Mouse (Mus musculus): ENCODE measurements around the gene Cfap74. TPM values are rescaled to one million over a fixed set of nuclear protein-coding genes. Genes with fewer than 3 reads are reported as not detected.
A peak's percentile ranks its signal among the peaks of the same experiment; 100 is the strongest.

The Cfap74 gene
- total RNA-seq (2021) = 1 to 10 TPM; 1.1 to 1.3 TPM
- long read RNA-seq, experiment 1 = 0 reads
- long read RNA-seq, experiment 2, partial matches to known transcripts = 1 of 1 reads
- long read RNA-seq, experiment 2, other reads (novel, unspliced or antisense) = 0 of 1 reads

DNA sequence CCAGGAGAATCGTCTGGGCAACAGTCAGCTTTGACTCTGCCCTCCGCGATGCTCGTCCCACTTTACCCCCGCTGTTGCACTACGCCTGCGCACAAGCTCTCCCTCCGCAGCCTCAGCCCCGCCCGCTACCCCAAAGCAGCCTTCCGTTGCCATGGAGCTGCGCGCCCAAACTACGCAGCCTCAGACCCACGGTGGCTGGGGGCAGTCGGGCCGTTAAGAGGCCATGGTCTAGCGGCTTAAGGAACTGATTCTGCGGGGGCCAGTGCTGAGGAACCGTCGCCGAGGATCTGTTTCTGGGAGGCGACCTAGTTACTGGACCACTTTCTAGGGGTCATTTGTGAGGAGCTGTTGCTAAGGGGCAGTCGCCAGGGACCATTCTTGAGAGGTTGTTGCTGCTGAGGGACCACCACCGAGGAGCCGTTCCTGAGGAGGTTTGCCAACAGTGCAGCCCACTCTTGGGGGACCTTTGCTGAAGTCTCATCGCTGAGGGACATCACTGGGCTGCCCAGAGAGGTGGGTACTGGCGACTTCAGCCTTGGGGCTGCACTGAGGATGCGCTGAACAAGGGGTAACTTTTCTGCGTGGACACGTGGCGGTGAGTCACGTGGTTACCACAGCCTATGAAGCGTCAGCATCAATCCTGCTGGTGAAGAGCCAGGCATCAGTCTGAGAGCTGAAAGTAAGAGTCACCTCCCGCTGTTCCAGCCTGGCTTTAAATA lies at the start of gene Cfap74:
Cfap74 (plus strand) TSS at position 133 of the 719 bp plus-strand sequence.
- peak; percentile 10 to 33 for DNase-seq (ENCODE audit: low spot score in 2 of 2)

DNA sequence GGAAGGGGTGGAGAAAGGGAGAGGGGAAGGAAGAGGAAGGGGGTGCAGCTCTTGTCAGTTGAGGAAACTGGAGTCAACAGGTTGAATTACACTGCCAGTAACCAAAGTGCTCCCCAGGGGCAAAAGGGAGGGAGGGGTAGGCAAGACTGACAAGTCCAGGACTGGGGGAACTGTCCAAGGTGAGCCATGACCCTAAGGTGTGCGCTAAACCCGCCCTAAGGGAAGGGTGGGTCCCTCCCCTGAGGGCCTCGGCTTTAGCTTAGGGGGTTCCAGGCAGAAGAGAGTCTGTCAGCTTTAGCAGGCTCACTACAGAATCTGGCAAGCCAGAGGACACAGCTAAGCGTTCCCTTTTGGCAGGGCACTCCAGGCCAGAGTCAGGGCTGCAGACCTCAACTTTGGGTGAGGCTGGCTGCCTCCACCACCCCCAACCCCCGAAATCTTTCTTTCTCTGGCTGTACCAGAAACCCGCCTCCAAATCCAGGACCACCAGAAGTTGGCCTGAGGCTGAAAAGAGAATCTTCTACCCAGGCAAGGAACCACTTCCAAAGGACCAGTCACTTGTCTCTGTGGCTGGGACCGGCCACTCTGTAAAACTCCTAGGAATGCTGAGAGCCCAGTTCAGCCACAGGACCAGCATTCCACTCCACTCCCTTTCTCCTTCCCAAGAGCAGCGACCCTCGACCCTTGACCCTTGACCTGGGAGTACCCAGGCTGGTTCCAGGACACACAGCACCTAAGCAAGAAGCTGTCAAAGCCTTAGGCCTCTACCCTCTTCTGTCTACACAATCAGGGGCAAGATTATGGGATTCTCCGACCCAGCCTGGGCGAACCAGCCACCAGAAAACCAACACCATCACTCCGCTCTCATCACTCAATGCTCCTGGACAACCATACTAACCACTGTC lies 49.2 kb upstream of the Cfap74 start:
- no peak for DNase-seq (ENCODE audit: low spot score in 2 of 2)

DNA sequence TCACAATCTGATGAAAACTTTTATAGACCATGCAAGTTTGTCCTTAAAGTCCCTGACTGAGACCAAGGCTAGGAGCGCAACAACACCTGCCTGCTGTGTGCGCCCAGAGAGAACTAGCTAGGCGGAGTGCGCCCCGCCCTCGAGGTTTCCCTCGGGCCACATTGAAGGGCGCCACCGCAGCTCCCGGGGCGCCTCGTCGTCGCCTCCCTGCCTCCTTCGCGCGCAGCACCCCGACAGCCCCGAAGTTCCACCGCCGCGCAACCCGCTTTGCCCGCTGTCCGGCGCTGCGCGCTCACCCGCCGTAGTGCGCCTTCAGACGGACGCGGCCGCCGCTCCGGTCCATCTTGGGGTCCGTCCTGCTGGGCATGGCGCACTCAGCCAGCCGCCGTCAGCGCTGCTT lies 48.1 kb upstream of the Cfap74 start:
- no peak for DNase-seq (ENCODE audit: low spot score in 2 of 2)

DNA sequence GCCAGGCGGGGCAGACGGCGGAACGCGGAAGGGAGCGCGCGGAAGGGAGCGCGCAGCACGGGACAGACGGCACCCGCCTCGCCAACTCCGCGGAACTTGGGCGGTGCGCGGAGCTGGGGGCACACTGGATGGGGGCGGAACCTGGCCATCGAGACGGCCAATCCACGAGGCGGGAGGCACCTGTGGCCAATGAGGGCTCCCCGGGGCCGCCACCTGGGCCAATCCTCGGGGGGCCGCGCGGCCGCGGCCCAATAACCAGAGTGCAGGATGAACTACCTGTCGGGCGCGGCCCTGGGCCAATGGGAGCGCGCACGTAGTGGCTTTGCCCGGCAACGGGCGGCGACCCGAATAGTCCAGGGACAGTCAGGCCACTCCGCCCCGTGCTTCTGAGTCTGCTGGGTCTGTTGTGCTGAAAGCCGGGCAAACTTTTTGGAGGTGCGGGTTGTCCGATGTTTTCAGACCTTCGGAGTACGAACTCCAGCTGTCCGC lies 47.6 kb upstream of the Cfap74 start, which contains the start of gene Prkcz:
Prkcz (minus strand) TSS at position 59 of the 489 bp plus-strand sequence.
- DNase-seq (ENCODE audit: low spot score in 2 of 2) = peak in 1 of 2 experiments; percentile 40

DNA sequence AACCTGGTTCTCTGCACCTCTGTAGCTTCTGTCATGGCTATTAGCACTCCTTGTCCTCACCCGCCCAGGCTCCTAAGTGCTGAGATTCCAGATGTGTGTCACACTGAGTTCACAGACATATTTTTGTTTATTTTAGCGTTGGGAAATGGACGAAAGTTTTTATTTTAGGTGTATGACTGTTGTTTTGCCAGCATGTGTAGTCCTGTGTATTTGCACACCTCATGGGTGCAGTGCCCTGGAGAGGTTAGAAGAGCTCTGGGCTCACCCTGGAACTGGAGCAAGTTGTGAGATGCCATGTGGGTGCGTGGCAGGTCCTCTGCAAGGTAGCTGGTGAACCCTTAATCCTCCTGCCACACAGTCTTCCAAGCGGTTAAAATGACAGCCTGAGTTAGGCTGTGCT lies 46.5 kb upstream of the Cfap74 start:
- DNase-seq (ENCODE audit: low spot score in 2 of 2) = no peak

DNA sequence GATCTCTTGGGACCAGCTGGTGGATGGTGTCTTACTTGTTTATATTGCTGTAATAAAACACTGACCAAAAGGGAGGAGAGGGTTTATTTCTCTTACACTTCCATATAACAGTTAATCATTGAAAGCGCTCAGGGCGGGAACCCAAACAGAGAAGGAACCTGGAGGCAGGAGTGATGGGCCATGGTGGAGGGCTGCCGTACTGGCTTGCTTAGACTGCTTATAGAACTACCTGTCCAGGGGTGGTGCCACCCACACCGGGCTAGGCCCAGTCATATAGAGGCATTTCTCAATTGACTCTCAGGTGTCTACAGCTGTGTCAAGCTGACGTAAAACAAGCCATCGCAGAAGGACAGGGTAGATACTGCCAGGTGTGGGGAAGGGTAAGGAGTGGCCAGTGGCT lies 42.2 kb upstream of the Cfap74 start:
- no peak for DNase-seq (ENCODE audit: low spot score in 2 of 2)

DNA sequence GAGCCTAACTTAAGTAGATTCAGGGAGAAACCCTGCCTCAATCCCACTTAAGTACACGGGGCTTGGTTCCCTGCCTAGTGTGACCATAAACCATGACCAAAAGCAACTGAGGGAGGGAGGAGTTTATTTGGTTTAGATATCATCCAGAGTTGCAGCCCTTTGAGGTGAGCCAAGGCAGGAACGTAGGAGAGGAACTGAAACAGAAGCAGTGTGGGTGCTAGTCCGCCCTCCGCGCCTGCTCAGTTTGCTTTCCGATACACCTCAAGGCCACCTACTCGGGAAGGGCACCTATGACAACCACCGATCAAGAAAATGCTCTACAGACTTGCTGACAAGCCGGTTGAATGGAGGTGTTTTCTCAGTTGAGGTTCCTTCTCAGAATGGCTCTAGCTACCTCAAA lies 41.3 kb upstream of the Cfap74 start:
- DNase-seq (ENCODE audit: low spot score in 2 of 2) = no peak

DNA sequence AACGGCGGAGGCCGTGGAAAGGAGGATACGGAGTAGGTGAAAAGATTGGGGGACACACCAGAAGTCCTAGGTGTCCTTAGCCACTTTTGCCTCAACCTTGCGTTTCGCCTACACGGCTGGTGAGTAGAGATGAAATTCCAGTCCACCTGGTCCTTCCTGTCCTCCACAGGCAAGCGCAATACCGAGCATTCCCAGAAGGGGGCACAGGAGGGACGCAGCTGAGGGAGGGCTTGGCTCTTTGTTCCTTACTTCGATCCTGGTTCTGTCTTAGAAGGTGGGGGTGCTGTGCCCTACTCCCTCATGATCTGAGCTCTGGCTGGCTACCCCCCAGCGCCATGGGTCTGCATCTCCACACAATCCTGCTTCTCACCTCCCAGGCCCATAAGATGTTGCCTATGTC lies 40.3 kb upstream of the Cfap74 start:
- DNase-seq (ENCODE audit: low spot score in 2 of 2) = peak; percentile 69 to 70

DNA sequence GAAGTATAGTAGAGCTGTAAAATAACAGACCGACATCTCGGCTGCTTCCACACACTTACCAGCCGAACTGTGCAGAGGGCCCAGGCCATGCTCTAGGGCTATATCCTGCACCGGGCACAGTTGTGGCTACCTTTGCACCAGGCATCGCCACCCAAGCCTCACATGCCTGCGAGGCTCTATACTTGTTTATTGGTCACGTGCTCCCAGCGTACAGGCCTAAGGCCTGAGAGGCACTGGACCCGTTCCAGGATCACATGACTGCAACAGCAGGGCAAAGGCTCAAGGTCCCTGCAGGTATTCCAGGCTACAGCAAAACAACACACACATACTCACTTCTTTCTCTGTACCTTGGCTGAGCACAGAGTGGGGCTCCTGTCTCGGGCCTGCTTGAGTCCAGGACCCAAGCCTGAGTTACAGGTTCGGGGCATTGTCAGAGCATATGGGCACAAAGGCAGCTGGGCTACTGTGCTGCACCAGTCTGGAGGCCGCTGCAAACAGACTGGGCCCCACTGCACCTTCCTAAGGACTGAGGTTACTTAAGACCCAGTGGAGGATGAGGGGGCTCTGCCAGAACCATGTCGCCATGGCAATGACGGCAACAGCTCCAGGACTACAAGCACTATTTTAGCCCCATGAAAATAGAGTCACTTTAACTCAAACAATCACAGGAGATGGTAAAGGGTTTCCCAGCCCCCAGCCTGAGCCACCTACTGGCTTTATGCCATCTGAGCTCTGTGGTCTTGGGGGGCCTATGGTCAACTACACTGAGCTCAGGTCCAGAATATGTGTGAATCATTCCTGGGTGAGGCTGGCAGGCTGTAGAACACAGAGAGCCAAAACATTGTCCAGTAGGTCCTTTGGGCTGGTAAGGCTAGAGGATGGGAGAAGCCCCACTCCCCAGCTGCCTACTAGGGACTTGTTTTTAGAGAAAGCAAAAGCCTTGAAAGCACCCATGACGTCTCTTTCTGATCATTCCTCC lies 38.0 kb upstream of the Cfap74 start:
- no peak for DNase-seq (ENCODE audit: low spot score in 2 of 2)

DNA sequence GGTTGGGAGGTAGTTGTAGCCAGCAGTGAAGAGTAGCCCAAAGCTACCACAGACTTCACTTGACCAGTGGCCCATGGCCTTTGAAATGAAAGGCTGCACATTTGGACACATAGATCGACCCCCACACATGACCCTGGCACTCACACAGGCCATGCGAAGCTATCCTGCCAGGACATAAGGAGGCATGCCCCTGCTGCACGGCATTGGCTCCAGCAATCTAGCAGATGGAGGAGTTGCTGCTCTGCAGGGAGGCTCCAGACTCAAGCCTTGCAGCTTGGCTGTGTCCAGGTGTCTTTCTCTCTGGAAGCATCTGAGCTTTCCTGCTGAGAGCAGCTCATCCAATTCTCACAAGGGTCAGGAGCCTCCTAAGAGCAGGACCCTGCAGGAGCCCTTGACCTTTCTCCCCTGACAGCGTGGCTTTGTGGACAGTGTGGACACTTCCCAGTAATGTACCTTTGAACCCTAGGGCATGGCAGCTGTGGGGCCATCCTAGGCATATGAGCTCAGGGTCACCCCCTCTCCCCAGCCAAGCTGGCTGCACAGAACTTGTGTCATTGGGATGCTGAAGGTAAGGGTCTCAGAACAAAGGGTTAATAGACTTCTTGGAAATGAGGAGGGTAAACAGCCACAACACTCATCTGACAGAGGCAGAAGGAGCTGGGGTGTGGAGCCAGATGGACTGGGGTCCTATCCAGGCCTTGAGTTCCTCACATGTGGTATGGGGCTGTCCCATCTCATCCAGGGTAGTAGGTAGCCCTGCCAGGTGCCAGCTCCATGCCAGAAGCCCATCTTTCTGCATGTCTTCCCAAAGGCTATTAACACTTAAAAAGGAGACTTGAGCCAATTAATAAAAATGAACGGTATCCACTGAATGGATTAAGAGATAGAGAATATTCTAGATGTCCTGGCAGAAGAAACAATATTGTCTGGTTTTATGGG lies 36.9 kb upstream of the Cfap74 start:
- DNase-seq (ENCODE audit: low spot score in 2 of 2) = no peak

DNA sequence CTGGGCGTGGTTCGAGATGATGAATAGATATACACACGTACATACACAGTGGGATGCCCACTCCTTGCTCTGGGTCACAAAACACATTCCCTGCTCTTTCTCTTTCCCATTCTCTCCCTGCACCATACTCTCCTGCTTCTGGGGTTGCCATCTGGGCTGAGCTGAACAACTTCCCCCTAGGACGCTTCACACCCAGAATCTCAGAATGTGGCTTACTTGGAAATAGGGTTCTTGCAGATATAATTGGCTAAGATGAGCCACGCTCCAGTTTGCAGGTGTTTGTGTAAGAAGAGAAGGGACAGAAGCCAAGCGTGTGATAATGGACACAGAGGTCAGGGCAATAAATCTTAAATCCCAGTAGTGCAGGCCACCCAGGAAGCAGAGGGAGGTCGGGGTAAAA lies 27.0 kb upstream of the Cfap74 start:
- no peak for DNase-seq (ENCODE audit: low spot score in 2 of 2)

DNA sequence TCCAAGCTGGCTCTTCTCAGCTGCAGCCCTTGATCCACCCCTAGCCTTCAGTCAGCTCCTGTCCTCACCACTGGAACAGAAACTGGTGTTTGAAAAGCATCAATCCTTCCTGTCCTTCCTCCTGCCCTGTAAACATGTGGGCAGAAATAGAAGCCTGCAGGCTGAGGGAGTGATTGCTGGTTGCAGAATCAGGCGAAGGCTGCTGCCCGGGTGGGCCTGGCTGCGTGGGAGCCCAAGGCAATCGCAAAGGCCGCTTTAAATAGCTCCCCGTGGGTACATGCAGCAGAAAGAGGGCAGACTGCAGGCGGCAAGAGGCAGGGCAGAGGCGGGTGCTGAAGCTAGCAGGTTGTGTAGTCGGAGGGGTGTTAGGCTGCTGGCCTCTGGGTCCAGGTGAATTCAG lies 26.2 kb upstream of the Cfap74 start:
- DNase-seq (ENCODE audit: low spot score in 2 of 2) = no peak

DNA sequence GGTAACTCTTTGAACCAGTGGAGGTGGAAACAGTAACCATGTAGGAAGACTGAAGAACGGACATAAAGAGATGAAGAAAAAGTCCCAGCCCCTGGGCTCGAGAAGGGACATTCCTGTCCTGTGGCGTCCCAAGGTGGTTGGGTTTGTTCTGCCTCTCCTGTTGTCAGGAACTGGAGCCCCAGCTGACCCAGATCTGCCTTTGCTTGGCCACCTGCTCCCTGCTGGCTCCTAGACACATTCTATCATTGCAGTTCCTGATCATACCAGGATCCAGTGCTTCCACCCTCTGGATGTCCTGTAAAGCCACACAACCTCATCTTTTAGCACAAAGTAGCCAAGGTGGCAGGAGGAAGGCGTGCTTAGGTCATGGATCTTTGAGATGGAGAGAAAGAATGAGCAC lies 25.7 kb upstream of the Cfap74 start:
- DNase-seq (ENCODE audit: low spot score in 2 of 2) = no peak

DNA sequence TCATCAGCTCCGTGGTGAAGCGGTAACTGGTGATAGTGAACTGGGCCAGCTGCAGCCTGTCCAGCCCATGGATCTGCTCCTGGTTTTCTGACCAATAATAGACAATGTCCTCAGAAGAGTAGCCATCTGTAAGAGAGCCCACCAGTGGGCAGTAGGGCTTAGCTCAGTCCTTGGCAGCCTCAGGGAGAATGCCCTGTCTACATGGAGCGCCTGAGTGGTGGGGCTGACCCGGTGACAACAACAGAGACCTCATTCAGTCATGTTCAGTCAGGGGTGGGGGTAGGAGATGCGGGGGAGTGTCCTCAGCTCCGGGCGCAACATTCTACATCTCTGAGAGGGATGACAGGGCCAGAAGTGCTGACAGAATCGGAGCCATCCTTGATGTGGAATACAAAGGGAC lies 21.8 kb upstream of the Cfap74 start:
- no peak for DNase-seq (ENCODE audit: low spot score in 2 of 2)

DNA sequence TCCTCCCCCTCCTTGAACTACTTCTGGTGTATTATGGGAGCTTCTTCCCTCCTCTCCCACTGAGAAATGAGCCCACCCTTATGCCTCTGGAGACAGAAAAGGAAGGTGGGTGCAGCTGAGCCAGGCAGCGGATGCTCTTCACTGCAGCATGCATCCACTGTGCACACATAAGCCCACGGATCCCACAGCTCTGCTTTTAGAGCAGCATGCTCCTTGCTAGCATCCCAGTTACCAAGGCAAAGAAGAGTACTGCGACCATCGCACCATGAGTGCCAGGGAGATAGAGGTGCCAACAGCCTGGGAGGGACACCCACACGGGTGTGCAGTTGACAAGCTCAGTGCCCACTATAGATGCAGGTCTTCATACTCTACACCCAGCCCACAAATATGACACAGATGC lies 13.5 kb upstream of the Cfap74 start:
- no peak for DNase-seq (ENCODE audit: low spot score in 2 of 2)

DNA sequence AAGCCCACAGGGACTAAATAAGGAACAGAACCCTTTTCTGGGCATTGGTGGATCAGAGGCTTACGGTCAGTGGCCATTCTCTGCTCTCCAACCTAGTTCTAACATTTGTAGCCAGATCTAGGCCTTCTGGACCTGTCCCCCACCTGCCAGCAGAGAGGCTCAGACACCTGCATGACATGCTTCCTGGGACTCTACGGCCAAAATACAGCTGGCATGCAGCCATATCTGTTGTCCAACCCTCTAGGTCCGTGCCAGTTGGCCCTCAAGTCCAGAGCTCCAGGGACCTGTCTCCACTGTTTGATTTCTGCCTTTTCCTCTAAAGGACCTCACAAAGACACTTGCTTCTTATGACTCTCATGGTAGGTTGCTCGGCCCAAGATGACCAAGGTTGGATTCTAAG lies 12.2 kb upstream of the Cfap74 start:
- DNase-seq (ENCODE audit: low spot score in 2 of 2) = no peak

DNA sequence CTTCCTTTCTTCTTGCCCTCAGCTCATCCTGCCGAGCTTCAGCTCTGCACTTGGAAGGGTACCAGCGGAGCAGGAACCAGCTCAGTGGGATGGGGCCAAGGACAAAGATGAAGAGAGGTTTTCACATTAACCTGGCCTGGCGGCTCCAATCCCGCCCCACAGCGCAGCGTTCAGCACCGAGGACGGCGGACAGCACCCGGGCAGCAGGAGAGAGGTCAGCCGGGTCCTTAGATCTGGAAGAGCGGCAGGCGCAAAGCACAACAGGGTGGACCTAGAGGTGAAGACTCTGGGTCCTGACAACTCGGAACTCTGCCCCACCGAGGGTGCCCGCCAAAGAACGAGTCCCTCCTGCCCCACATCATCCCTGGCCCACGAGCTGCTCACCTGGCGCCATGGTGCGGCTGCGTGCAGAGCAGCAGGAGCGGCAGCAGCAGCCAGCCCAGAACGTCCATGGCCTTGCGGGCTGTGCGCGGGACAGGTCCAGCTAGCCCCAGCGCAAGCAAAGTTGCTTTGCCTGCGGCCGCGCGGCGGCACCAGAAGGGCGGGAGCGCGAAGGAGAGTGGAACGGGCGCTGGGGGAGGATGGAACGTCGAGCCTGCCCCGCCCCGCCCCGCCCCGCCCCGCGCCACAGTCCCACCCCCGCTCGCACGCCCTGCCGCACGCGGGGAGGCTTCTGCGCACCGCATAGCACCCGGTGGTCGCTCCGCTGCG lies 11.3 kb upstream of the Cfap74 start, which contains the start of gene Gabrd:
Gabrd (minus strand) TSS at position 602 of the 711 bp plus-strand sequence.
- DNase-seq (ENCODE audit: low spot score in 2 of 2) = peak; percentile 33 to 39

DNA sequence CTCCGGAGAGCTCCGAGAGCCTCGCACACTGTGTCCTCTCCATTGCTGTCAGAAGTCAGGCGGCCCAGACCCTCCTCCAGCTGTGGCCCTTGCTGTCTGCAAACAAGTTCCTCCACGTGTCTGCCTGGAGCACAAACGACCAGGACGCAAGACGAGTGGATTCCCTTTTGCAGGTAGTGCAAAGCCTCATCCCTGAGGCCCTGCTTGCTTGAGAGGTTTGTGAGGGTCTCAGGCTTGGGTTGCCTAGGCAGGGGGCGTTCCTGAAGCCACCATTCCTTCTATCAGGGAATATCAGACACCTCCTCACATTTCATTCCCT lies 10.8 kb upstream of the Cfap74 start:
- DNase-seq (ENCODE audit: low spot score in 2 of 2) = no peak

DNA sequence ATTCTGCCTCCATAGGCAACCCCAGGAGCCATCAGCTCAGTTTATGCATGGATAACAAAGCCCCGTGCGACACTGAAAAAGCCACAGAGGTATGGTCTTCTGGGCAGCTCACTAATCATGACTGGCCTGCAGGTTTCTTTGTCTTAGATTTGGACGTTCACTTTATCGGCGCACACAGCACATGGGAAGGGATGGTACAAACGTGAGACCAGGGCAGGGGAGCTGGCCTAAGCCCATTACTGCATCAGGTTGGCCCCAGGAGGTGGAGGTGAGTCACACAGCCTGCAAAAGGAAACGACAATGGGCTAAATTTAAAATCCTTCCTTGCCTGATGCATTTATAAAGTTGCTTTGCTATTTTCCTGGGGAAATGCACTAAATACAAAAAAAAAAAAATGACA lies 7.9 kb upstream of the Cfap74 start:
- DNase-seq (ENCODE audit: low spot score in 2 of 2) = no peak

Data from adrenal gland, postnatal 4 days (tissue).